In the genomic region with DNA sequence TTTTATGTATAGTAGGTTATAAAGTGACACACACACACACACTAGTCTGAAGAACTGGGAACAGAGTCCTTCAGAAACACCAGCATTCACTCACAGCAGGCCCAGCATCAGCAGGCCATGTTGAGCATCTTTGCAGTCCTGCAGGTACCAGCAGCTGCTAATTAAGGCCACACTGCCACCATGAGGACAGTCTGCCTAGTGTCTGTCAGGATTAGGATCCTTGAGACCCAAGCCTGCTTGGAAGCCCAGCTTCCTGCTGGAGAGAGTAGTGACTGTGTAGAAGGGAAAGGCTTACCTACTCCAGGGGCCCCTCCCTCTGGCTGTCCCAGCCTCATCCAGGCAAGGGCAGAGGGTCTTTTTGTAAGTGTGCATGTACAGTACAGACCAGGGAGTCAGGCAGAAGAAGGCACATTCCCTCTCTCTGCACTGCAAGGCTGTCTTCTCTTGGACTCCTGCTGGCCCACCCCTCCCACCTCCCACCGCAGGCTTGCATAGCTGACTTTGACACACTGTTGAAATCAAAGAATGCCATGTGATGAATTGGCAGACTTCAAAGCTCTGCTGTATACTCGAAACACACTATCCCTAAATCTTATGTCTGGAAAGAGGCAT, we compare ENCODE assay signal across 8 mouse cellular contexts. TPM values are rescaled to one million over a fixed set of nuclear protein-coding genes. Genes with fewer than 3 reads are reported as not detected.
DNase-seq lines count a peak whose midpoint lies in the region; ATAC-seq lines count a peak whose summit lies in the region.

No protein-coding gene starts in this region.

- 42% methylated on average over 2 of the region's 2 CpGs for WGBS in hindbrain, embryonic 14.5 days

- no peaks in the 10 kb centered on the region for H3K9me3 ChIP-seq in hindbrain, embryonic 14.5 days (ENCODE audit: control insufficient read depth, low read length)

- peak; percentile 91 for ATAC-seq in hindbrain, embryonic 14.5 days (ENCODE audit: low FRiP score)
- no peak for ATAC-seq in megakaryocyte, adult 5-6 weeks (ENCODE audit: poor library complexity, severe bottlenecking)

- H3K27ac ChIP-seq in hindbrain, embryonic 14.5 days, result no peak overlapping the region

- no peak overlapping the region for H3K9ac ChIP-seq in hindbrain, embryonic 14.5 days

- H3K4me2 ChIP-seq in hindbrain, embryonic 14.5 days (replicated peaks), result no peak overlapping the region

- H3K36me3 ChIP-seq in hindbrain, embryonic 14.5 days (replicated peaks; ENCODE audit: control insufficient read depth, insufficient read depth), result no peaks in the 10 kb centered on the region

- no peaks in the 10 kb centered on the region for H3K4me1 ChIP-seq in hindbrain, embryonic 14.5 days (replicated peaks; ENCODE audit: control insufficient read depth, insufficient read depth, low read length)

- H3K4me3 ChIP-seq in hindbrain, embryonic 14.5 days (replicated peaks; ENCODE audit: low read length), result no peak overlapping the region

- H3K27me3 ChIP-seq in hindbrain, embryonic 14.5 days (ENCODE audit: control insufficient read depth, insufficient read depth, low read length), result no peaks in the 10 kb centered on the region

- DNase-seq in WW6 (ENCODE audit: low read depth, low spot score), result peak; percentile 3
- peak; percentile 37 to 39 for DNase-seq in cerebellum, postnatal 36 days
- peak; percentile 50 for DNase-seq in gastrocnemius, adult 18-20 months (ENCODE audit: low spot score)
- peak; percentile 82 for DNase-seq in hindbrain, embryonic 14.5 days (ENCODE audit: low spot score)
- peak; percentile 46 to 69 for DNase-seq in layer of hippocampus, postnatal 25 days (ENCODE audit: extremely low spot score in 1 of 2, low spot score in 1 of 2)
- DNase-seq in lung, postnatal 25 days (ENCODE audit: low spot score), result peak; percentile 82
- peak; percentile 77 for DNase-seq in right cerebral cortex, postnatal 14 days

RNA-seq across cellular contexts. Expression of a gene that starts 27.6 kb away (rescaled TPM):
- total RNA-seq in gastrocnemius, adult 18-20 months (2021), result 1 to 10 TPM; 1.2 to 1.8 TPM
- 41.1 and 48.1 TPM in 2 replicates for polyA plus RNA-seq in hindbrain, embryonic 14.5 days (2014; fragmentation: Nextera tagmentation; extraction: Ambion mirVana)
- total RNA-seq in layer of hippocampus, postnatal 25 days (2021), result 10 to 100 TPM; 44.2 to 46.1 TPM
- 9.3 and 11.2 TPM in 2 replicates for total RNA-seq in megakaryocyte, adult 5-6 weeks (2015)
- 11.5 and 12.3 TPM in 2 replicates for total RNA-seq in megakaryocyte, adult 5-6 weeks (2017)

RNA-seq across cellular contexts. Expression of a gene that starts 54.2 kb away (rescaled TPM):
- not detected for total RNA-seq in gastrocnemius, adult 18-20 months (2021)
- 1.5 and 2.8 TPM in 2 replicates for polyA plus RNA-seq in hindbrain, embryonic 14.5 days (2014; fragmentation: Nextera tagmentation; extraction: Ambion mirVana)
- 1 to 10 TPM in 1 of 2 experiments, under 1 TPM in 1; 0.96 to 1.1 TPM for total RNA-seq in layer of hippocampus, postnatal 25 days (2021)
- not detected in 2 replicates for total RNA-seq in megakaryocyte, adult 5-6 weeks (2015)
- not detected in 2 replicates for total RNA-seq in megakaryocyte, adult 5-6 weeks (2017)

Comparison
In these comparisons a context has a peak if more than half of its experiments do, and no peak if none do; other contexts are left out.
1. DNase-seq: peak in every context shown above with its lines; median percentile 82 in hindbrain, embryonic 14.5 days; 82 in lung, postnatal 25 days; 77 in right cerebral cortex, postnatal 14 days; 58 in layer of hippocampus, postnatal 25 days; 50 in gastrocnemius, adult 18-20 months; 38 in cerebellum, postnatal 36 days; 3 in WW6.